Comparison of ENCODE assay signal across 8 mouse cellular contexts in genomic region chr11:105589231-105589876, GRCm38 (mm10). TPM values are rescaled to one million over a fixed set of nuclear protein-coding genes. Genes with fewer than 3 reads are reported as not detected.
DNase-seq lines count a peak whose midpoint lies in the region; ATAC-seq lines count a peak whose summit lies in the region.

No protein-coding gene starts in this region.

- peaks cover 3% of the 10 kb centered on the region; the same call in 1 of the 2 replicates for H3K27me3 ChIP-seq in midbrain, embryonic 11.5 days (ENCODE audit: control insufficient read depth, insufficient read depth, low read length)

- intact Hi-C loops in left cerebral cortex, postnatal 4 days (cut with DNase I), result no loop called here

- H3K4me1 ChIP-seq in midbrain, embryonic 11.5 days (ENCODE audit: control insufficient read depth, insufficient read depth, low read length), result peaks cover 7% of the 10 kb centered on the region; the same call in 1 of the 2 replicates

- 2% methylated on average over 20 of the region's 70 CpGs for WGBS in midbrain, embryonic 11.5 days

- H3K9ac ChIP-seq in midbrain, embryonic 11.5 days (ENCODE audit: low read length), result peak overlapping the region; percentile 85

- ATAC-seq in midbrain, embryonic 11.5 days (ENCODE audit: low FRiP score), result peak; percentile 93

- peak; percentile 92 for DNase-seq in adrenal gland, postnatal 14 days
- DNase-seq in embryo, embryonic 9.5 days (ENCODE audit: extremely low spot score), result peak; percentile 90
- peak; percentile 99 for DNase-seq in heart, adult 11 months
- DNase-seq in kidney, adult 11 months, result peak; percentile 90
- peak; percentile 89 for DNase-seq in left cerebral cortex, postnatal 4 days
- DNase-seq in midbrain, embryonic 11.5 days (ENCODE audit: low spot score, missing footprints), result peak; percentile 99
- peak; percentile 88 for DNase-seq in right cerebral cortex, postnatal 4 days
- DNase-seq in yolk sac, embryonic 10.5 days (ENCODE audit: low spot score), result peak; percentile 91

- H3K9me3 ChIP-seq in midbrain, embryonic 11.5 days (ENCODE audit: control insufficient read depth, low read length), result no peaks in the 10 kb centered on the region

- H3K4me3 ChIP-seq in midbrain, embryonic 11.5 days (ENCODE audit: low read depth, low read length), result peak overlapping the region; percentile 81

- peak overlapping the region; percentile 83 for H3K4me2 ChIP-seq in midbrain, embryonic 11.5 days

- H3K36me3 ChIP-seq in midbrain, embryonic 11.5 days (ENCODE audit: control insufficient read depth, insufficient read depth, low read length), result no peaks in the 10 kb centered on the region

- H3K27ac ChIP-seq in midbrain, embryonic 11.5 days (ENCODE audit: low read depth, low read length), result peak overlapping the region; percentile 87

RNA-seq across cellular contexts. Expression of gene Tanc2, which starts 0.4 kb away (rescaled TPM):
- total RNA-seq in adrenal gland, postnatal 14 days (2021), result 16.0 and 18.1 TPM in 2 replicates
- 100 to 1,000 TPM; 238 to 241 TPM for total RNA-seq in left cerebral cortex, postnatal 4 days (2021)
- 9.0 and 9.9 TPM in 2 replicates for polyA plus RNA-seq in midbrain, embryonic 11.5 days (2014; fragmentation: Nextera tagmentation; extraction: Ambion mirVana)

Comparison
In these comparisons a context has a peak if more than half of its experiments do, and no peak if none do; other contexts are left out.
1. Peak in every context shown above with its lines: DNase-seq, ATAC-seq, H3K4me3 ChIP-seq and H3K27ac ChIP-seq.
2. RNA of gene Tanc2, which starts 0.4 kb away (total RNA-seq): 238 to 241 TPM in left cerebral cortex, postnatal 4 days; 16.0 to 18.1 TPM in adrenal gland, postnatal 14 days; every median in the first group is over 10 times any median in the second.